Mouse (Mus musculus): ENCODE data around the gene Urgcp. TPM values are rescaled to one million over a fixed set of nuclear protein-coding genes. Genes with fewer than 3 reads are reported as not detected.

Gene Urgcp
- polyA plus RNA-seq, 1 experiment from 2014 or later, result 20.4 TPM

DNA sequence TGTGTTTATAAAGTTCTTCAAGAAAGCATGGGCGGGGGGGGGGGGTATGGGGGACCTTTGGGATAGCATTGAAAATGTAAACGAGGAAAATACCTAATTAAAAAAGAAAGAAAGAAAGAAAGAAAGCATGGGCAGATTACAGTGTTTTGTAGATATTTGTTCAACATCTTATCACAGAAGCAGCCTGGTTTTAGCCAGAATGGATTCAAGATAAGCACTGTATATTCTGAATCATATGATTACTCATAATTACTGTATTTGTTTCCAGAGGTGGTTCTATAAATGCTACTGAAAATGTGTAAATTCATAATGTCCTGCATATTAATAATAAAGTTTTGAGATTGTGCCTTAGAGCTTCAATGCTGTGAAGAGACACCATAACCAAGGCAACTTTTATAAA lies 60.9 kb downstream of the Urgcp start:
- DNase-seq (ENCODE audit: low spot score), result no peak
- Histone ChIP-seq H3K4me1 (replicated peaks) (peaks cover 8% of the 10 kb centered on the region), H3K27ac (no peak overlapping the region), H3K4me3 (no peak overlapping the region), H3K27me3 (ENCODE audit: insufficient read depth, poor library complexity, severe bottlenecking) (no peaks in the 10 kb centered on the region), H3K36me3 (peaks cover 32% of the 10 kb centered on the region), H3K9me3 (no peaks in the 10 kb centered on the region)
- 69% methylated on average over 2 of the region's 2 CpGs for WGBS

DNA sequence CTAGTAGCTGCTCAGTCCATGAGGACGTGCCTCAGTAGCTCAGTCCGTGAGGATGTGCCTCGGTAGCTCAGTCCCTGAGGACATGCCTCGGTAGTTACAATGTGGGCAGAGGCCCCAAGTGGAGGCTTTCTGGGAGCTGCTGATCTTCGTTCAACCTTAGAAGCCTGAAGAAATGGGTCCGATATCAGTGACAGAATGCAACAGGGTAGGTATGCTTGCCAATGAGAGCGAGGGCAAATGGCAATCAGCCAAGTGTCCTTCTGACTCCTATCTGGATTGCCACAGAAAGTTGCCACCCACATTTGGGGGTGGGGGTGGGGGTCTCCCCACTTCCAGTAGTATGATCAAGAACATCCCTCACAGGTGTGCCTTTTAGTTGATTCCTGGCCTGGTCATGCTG lies 61.4 kb downstream of the Urgcp start:
- 93% methylated on average over 7 of the region's 7 CpGs for WGBS

DNA sequence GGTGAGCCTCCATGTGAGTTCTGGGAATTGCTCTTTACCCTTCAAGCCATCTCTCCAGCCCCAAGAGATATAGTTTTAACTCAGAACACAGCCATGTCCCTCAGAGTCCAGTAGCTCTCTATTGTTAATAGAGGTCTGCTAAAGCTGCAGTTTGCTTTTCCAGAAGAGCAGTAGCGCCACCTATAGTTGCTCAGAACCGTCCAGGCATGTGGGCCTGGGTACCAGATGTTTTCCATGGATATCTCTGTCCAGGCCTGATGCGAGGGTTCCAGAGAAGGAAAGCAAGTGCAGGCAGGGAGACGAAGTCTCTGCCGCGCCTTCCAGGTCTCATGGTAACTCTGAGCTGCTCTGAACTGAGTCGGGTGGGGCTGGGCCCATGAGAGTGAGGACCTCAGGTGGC lies 70.4 kb downstream of the Urgcp start:
- H3K4me3 ChIP-seq, result no peak overlapping the region
- peak; percentile 38 for DNase-seq (ENCODE audit: low spot score)
- H3K27ac ChIP-seq, result no peak overlapping the region
- H3K27me3 ChIP-seq (ENCODE audit: insufficient read depth, poor library complexity, severe bottlenecking), result no peaks in the 10 kb centered on the region
- H3K4me1 ChIP-seq (replicated peaks), result no peaks in the 10 kb centered on the region
- H3K9me3 ChIP-seq, result peaks cover 11% of the 10 kb centered on the region
- 40% methylated on average over 7 of the region's 7 CpGs for WGBS
- H3K36me3 ChIP-seq, result no peaks in the 10 kb centered on the region

More for the DNA sequence above, 61.4 kb downstream of the Urgcp start:
- peaks cover 31% of the 10 kb centered on the region for H3K36me3 ChIP-seq
- H3K4me1 ChIP-seq (replicated peaks), result peaks cover 3% of the 10 kb centered on the region
- no peaks in the 10 kb centered on the region for H3K9me3 ChIP-seq
- H3K27ac ChIP-seq, result no peak overlapping the region
- no peaks in the 10 kb centered on the region for H3K27me3 ChIP-seq (ENCODE audit: insufficient read depth, poor library complexity, severe bottlenecking)
- no peak for DNase-seq (ENCODE audit: low spot score)
- no peak overlapping the region for H3K4me3 ChIP-seq

DNA sequence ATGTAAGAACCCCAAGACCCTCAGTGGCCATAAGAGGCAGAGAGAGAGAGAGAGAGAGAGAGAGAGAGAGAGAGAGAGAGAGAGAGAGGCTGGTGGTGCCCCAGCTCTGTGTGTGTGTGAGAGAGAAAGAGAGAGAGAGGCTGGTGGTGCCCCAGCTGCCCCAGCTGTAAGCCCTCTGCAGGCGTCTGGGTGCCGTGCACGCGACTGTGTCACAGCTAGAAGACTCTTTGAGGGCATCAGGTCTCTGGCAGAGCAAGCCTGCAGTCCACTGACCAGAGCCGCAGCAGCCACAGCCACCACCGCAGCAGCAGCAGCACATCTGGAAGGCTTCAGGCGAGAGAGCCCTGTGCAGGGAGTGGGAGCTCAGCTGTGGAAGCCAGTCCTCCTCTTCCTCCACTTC lies 77.9 kb downstream of the Urgcp start:
- no peak for DNase-seq (ENCODE audit: low spot score)
- no peaks in the 10 kb centered on the region for H3K9me3 ChIP-seq
- 41% methylated on average over 7 of the region's 7 CpGs for WGBS
- no peaks in the 10 kb centered on the region for H3K36me3 ChIP-seq
- H3K27ac ChIP-seq, result no peak overlapping the region
- H3K4me1 ChIP-seq (replicated peaks), result no peaks in the 10 kb centered on the region; the same call in 1 of the 2 replicates
- H3K4me3 ChIP-seq, result no peak overlapping the region
- no peaks in the 10 kb centered on the region for H3K27me3 ChIP-seq (ENCODE audit: insufficient read depth, poor library complexity, severe bottlenecking)

DNA sequence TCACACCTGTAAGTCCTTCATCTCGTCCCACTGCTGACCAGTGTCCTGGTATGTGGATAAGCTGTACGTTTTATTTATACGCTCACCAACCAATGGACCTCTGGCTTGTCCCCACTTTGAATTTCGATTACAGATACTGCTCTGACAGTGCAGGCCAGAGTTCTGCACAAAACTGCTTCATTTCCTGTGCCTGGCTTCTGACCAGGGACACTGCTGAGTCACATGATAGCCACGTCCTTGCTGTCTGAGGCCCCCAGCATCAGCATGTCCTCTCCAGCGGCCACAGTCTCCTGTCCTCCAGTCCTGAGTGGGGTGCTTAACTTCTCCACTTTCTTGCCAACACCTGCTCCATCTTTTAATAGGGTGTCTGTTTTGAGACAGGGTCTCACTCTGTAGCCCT lies 79.6 kb downstream of the Urgcp start:
- 78% methylated on average over 6 of the region's 6 CpGs for WGBS
- DNase-seq (ENCODE audit: low spot score), result no peak
- no peaks in the 10 kb centered on the region for H3K27me3 ChIP-seq (ENCODE audit: insufficient read depth, poor library complexity, severe bottlenecking)
- H3K4me1 ChIP-seq (replicated peaks), result no peaks in the 10 kb centered on the region; the same call in 1 of the 2 replicates
- no peak overlapping the region for H3K27ac ChIP-seq
- H3K36me3 ChIP-seq, result no peaks in the 10 kb centered on the region
- no peaks in the 10 kb centered on the region for H3K9me3 ChIP-seq
- no peak overlapping the region for H3K4me3 ChIP-seq

Other genes starting within 250 kb of the Urgcp start
- 126 and 131 TPM in 2 replicates for gene Xbp1, start 241.7 kb downstream of the Urgcp start, polyA plus RNA-seq (2016; fragmentation: Nextera tagmentation; extraction: Ambion mirVana)
- 23.0 and 26.7 TPM in 2 replicates for gene Ccdc117, start 220.2 kb downstream of the Urgcp start, polyA plus RNA-seq (2016; fragmentation: Nextera tagmentation; extraction: Ambion mirVana)
- not detected in 2 replicates for gene Ankrd36, start 192.7 kb downstream of the Urgcp start, polyA plus RNA-seq (2016; fragmentation: Nextera tagmentation; extraction: Ambion mirVana)
- 144 and 183 TPM in 2 replicates for gene Mrps24, start 46.7 kb downstream of the Urgcp start, polyA plus RNA-seq (2016; fragmentation: Nextera tagmentation; extraction: Ambion mirVana)
- gene Dbnl, start 26.1 kb upstream of the Urgcp start, polyA plus RNA-seq (2016; fragmentation: Nextera tagmentation; extraction: Ambion mirVana), result 140 and 160 TPM in 2 replicates
- gene Pgam2, start 41.4 kb upstream of the Urgcp start, polyA plus RNA-seq (2016; fragmentation: Nextera tagmentation; extraction: Ambion mirVana), result 5.7 and 6.5 TPM in 2 replicates
- gene Polm, start 75.6 kb upstream of the Urgcp start, polyA plus RNA-seq (2016; fragmentation: Nextera tagmentation; extraction: Ambion mirVana), result 9.5 and 10.3 TPM in 2 replicates
- gene Aebp1, start 99.6 kb upstream of the Urgcp start, polyA plus RNA-seq (2016; fragmentation: Nextera tagmentation; extraction: Ambion mirVana), result 12.5 and 24.3 TPM in 2 replicates
- 137 and 152 TPM in 2 replicates for gene Pold2, start 115.9 kb upstream of the Urgcp start, polyA plus RNA-seq (2016; fragmentation: Nextera tagmentation; extraction: Ambion mirVana)
- gene Myl7, start 136.4 kb upstream of the Urgcp start, polyA plus RNA-seq (2016; fragmentation: Nextera tagmentation; extraction: Ambion mirVana), result 2.6 and 14.6 TPM in 2 replicates
- gene Gck, start 187.7 kb upstream of the Urgcp start, polyA plus RNA-seq (2016; fragmentation: Nextera tagmentation; extraction: Ambion mirVana), result 2.5 and 3.8 TPM in 2 replicates
- 53.4 and 54.5 TPM in 2 replicates for gene Ykt6, start 193.3 kb upstream of the Urgcp start, polyA plus RNA-seq (2016; fragmentation: Nextera tagmentation; extraction: Ambion mirVana)

All from hindbrain, embryonic 10.5 days (tissue).